Mouse (Mus musculus): Measurements from ENCODE around the gene Rad50.

DNA sequence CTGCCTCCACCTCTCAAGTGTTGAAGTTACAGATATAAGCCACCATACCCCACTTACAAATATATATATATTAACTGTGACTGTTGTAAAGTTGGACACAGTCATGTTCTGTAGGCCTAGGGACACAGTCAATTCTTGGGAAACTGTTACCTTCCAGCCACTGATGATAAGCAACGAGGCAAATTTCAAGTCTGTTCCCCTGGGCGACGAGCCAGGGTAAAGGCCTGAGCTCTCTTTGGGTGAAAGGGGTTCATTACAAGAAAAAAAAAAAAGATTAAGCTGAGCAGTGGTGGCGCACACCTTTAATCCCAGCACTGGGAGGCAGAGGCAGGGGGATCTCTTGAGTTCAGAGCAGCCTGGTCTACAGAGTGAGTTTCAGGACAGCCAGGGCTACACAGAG, 87.0 kb downstream of the Rad50 start:
- no peak for TF ChIP-seq CTCF (conservative IDR thresholded peaks at IDR 0.05; ENCODE audit: low read length)
- TF ChIP-seq NANOG (IDR thresholded peaks at IDR 0.05; ENCODE audit: borderline replicate concordance, low read length) = no peak
